Mouse (Mus musculus): Measurements from ENCODE around the gene 5730507C01Rik.
"Not testable (repeated sequence)": the region's sequence is repeated elsewhere in the genome, so short reads cannot be mapped to it uniquely, and the experiment has no call there.

5730507C01Rik gene

GRCm38 (mm10) chr12:18514171-18514570 lies at the start of gene 5730507C01Rik:
Gene 5730507C01Rik, plus strand, starts transcription at chr12:18514510.
- DNase-seq (ENCODE audit: low read depth, low spot score): no peak

- DNase-seq (ENCODE audit: low read depth, low spot score): not testable (repeated sequence)
Measured at GRCm38 (mm10) chr12:18514616-18515015, 306 bp downstream of the 5730507C01Rik start.

GRCm38 (mm10) chr12:18515077-18515476 lies 767 bp downstream of the 5730507C01Rik start:
- not testable (repeated sequence) for DNase-seq (ENCODE audit: low read depth, low spot score)
